Mouse (Mus musculus): Measurements from ENCODE around the gene Rgs3.

DNA sequence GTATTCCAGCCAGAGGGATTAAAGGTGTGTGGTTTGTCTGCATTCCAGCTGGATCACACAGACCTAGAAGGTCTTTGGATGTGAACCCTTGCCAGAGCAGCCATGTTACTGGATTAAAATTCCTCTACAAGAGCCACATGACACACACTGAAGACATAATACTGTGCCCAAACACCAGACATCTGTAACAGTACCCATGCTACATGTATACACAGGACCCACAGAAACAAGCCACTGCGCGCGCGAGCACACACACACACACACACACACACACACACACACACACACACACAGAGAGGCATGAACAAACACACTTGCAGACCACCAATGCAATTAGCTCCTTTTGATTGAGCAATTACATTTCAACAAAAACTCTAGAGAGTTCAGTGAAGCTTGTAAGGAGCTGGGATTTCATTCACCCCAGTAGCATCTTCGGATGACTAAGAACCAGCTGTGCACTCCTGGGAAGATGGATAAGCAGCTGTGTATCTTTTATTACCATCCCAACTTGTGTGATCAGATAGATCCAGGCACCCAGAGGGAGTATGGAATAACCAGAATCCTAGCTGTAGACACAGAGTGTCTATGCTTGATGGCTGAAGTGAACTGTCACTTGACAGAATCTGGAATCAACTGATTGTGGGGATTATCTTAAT lies 166.8 kb downstream of the Rgs3 start:
- no peak for TF ChIP-seq CTCF (IDR thresholded peaks at IDR 0.05; ENCODE audit: low read depth, low read length)
- TF ChIP-seq POLR2A (IDR thresholded peaks at IDR 0.05; ENCODE audit: extremely low read depth, insufficient read depth, low read length) = no peak
